Mouse (Mus musculus) embryo, embryonic 11 days (tissue): ENCODE measurements at regions not wholly inside any gene's neighbourhood (a gene's known extent, or its start where the extent isn't known, plus 50 kb on each side); places are given as distances from the start of the nearest gene placed in this dataset.

Experiments used
- DNase-seq: peaks from one replicate; pipeline ENCODE4 v3.0.0-alpha.2; 2015

GRCm38 (mm10) chr3:38116071-38116787 lies 368.4 kb downstream of the Ankrd50 start:
- peak; percentile 5 for DNase-seq

- no peak for DNase-seq
These were observed 372.1 kb downstream of the Ankrd50 start for GRCm38 (mm10) chr3:38112568-38112967.

- no peak for DNase-seq
These were observed 379.4 kb downstream of the Ankrd50 start for GRCm38 (mm10) chr3:38105022-38105857.

- DNase-seq: no peak
These were observed 380.1 kb upstream of the Gm5148 start for GRCm38 (mm10) chr3:38104418-38104817.

- no peak for DNase-seq
These were observed 378.7 kb upstream of the Gm5148 start for GRCm38 (mm10) chr3:38102985-38103384.

- DNase-seq: no peak
These were observed 377.9 kb upstream of the Gm5148 start for GRCm38 (mm10) chr3:38102181-38102580.

- DNase-seq: peak; percentile 7
These were observed 370.2 kb upstream of the Gm5148 start for GRCm38 (mm10) chr3:38094370-38094979.

GRCm38 (mm10) chr3:38084548-38084947 lies 360.3 kb upstream of the Gm5148 start:
- DNase-seq: peak; percentile 4

GRCm38 (mm10) chr3:38082386-38082785 lies 358.1 kb upstream of the Gm5148 start:
- DNase-seq: no peak

GRCm38 (mm10) chr3:38076835-38077234 lies 352.5 kb upstream of the Gm5148 start:
- no peak for DNase-seq

GRCm38 (mm10) chr3:38073946-38074345 lies 349.7 kb upstream of the Gm5148 start:
- no peak for DNase-seq

- DNase-seq: no peak
These were observed 331.3 kb upstream of the Gm5148 start for GRCm38 (mm10) chr3:38055627-38056026.

GRCm38 (mm10) chr3:38052941-38053340 lies 328.7 kb upstream of the Gm5148 start:
- DNase-seq: no peak

- no peak for DNase-seq
These were observed 327.5 kb upstream of the Gm5148 start for GRCm38 (mm10) chr3:38051748-38052147.

- no peak for DNase-seq
These were observed 326.6 kb upstream of the Gm5148 start for GRCm38 (mm10) chr3:38050856-38051255.

GRCm38 (mm10) chr3:38050366-38050765 lies 326.1 kb upstream of the Gm5148 start:
- DNase-seq: no peak

GRCm38 (mm10) chr3:38049290-38049689 lies 325.0 kb upstream of the Gm5148 start:
- no peak for DNase-seq

GRCm38 (mm10) chr3:38047445-38047844 lies 323.2 kb upstream of the Gm5148 start:
- DNase-seq: no peak

- DNase-seq: no peak
These were observed 322.3 kb upstream of the Gm5148 start for GRCm38 (mm10) chr3:38046611-38047010.

- DNase-seq: no peak
These were observed 321.7 kb upstream of the Gm5148 start for GRCm38 (mm10) chr3:38045989-38046388.

GRCm38 (mm10) chr3:38045523-38045922 lies 321.2 kb upstream of the Gm5148 start:
- peak; percentile 60 for DNase-seq

- no peak for DNase-seq
These were observed 320.0 kb upstream of the Gm5148 start for GRCm38 (mm10) chr3:38044338-38044737.

- DNase-seq: peak; percentile 52
These were observed 318.3 kb upstream of the Gm5148 start for GRCm38 (mm10) chr3:38042614-38043013.

GRCm38 (mm10) chr3:38036131-38036530 lies 311.8 kb upstream of the Gm5148 start:
- no peak for DNase-seq
